Mouse (Mus musculus): ENCODE measurements around the gene Avpr1b.

GRCm38 (mm10) chr1:131606719-131607118 lies 7.7 kb downstream of the Avpr1b start:
- TF ChIP-seq GATA1 (IDR thresholded peaks at IDR 0.05; ENCODE audit: borderline replicate concordance, low read length), result no peak
- TF ChIP-seq FLI1 (IDR thresholded peaks at IDR 0.05; ENCODE audit: low read length), result no peak
